Mouse (Mus musculus): ENCODE results near the gene 9130023H24Rik. TPM values are rescaled to one million over a fixed set of nuclear protein-coding genes. Genes with fewer than 3 reads are reported as not detected.
A peak's percentile ranks its signal among the peaks of the same experiment; 100 is the strongest.

Gene 9130023H24Rik
- 8.3 and 9.0 TPM in 2 replicates for polyA plus RNA-seq (2014; fragmentation: Nextera tagmentation; extraction: Ambion mirVana)

- Histone ChIP-seq H3K9me3 (replicated peaks; ENCODE audit: control insufficient read depth, low read length) (no peaks in the 10 kb centered on the region), H3K4me2 (ENCODE audit: low read length) (peak within 1 kb of the TSS; percentile 86)
- WGBS: under 1% methylated on average over 70 of the region's 72 CpGs
Measured at GRCm38 (mm10) chr7:128237927-128238778, at the start of gene 9130023H24Rik. Gene 9130023H24Rik (minus strand): TSS chr7:128238031.

DNA sequence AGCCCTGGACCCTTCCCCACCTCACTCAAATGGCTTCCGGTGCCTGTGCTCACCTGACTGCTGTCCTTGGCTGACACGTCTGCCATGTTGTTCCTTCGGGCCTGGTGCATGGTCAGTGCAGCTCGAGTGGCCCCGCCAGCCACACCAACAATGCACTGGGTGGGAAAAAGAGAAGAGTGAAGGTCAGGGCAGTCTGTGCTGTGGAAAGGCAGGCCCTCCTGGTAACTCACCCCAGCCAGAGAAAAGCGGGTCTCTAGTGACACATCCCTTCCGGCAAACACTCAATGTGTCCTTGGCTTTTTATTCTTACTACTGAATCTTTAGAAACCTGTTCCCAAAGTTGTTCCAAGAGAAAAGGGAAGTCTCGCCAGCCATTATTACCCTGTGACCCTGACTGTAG lies 47.2 kb upstream of the 9130023H24Rik start:
- H3K27ac ChIP-seq (ENCODE audit: low read depth, low read length): no peak overlapping the region
- no peaks in the 10 kb centered on the region for H3K27me3 ChIP-seq (replicated peaks; ENCODE audit: control insufficient read depth, insufficient read depth, low read length)
- no peak overlapping the region for H3K9ac ChIP-seq (ENCODE audit: low read length)
- WGBS: 92% methylated on average over 8 of the region's 8 CpGs
- DNase-seq (ENCODE audit: low spot score) (no peak), ATAC-seq (no peak)
- H3K4me1 ChIP-seq (ENCODE audit: control insufficient read depth, insufficient read depth, low read length): no peaks in the 10 kb centered on the region
- H3K9me3 ChIP-seq (replicated peaks; ENCODE audit: control insufficient read depth, low read length): no peaks in the 10 kb centered on the region
- no peak overlapping the region for H3K4me2 ChIP-seq (ENCODE audit: low read length)
- H3K4me3 ChIP-seq (ENCODE audit: low read depth, low read length): no peak overlapping the region
- peaks cover 24% of the 10 kb centered on the region; the same call in 1 of the 2 replicates for H3K36me3 ChIP-seq (ENCODE audit: control insufficient read depth, insufficient read depth, low read length)

More at GRCm38 (mm10) chr7:128237927-128238778, at the start of gene 9130023H24Rik:
- Histone ChIP-seq H3K27ac (ENCODE audit: low read depth, low read length) (peak within 1 kb of the TSS; percentile 94), H3K9ac (ENCODE audit: low read length) (peak within 1 kb of the TSS; percentile 73), H3K4me1 (ENCODE audit: control insufficient read depth, insufficient read depth, low read length) (peaks cover 4% of the 10 kb centered on the region; the same call in 1 of the 2 replicates), H3K4me3 (ENCODE audit: low read depth, low read length) (peak within 1 kb of the TSS; percentile 71), H3K36me3 (ENCODE audit: control insufficient read depth, insufficient read depth, low read length) (peaks cover 30% of the 10 kb centered on the region), H3K27me3 (replicated peaks; ENCODE audit: control insufficient read depth, insufficient read depth, low read length) (no peaks in the 10 kb centered on the region)
- DNase-seq (ENCODE audit: low spot score) (peak; percentile 100), ATAC-seq (peak; percentile 93)

DNA sequence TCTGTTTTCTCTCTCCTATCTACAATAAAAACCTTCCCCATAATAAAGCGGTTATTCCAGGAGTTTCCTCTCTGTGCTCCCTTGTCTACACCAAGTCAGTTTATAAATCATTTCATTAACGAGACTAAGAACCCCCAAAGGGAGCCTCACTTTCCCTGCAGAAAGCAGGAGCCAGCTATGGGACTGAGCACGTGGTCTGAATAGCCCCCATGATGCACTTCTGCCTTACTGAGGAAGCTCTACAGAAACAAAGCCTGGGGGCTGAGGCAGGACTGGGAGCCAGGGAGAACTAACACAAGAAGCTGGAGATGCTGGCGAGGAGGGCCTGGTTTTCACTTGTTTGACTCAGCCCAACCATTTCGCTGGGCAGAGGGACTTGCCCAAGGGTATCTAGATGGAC lies 46.2 kb upstream of the 9130023H24Rik start:
- no peak overlapping the region for H3K4me3 ChIP-seq (ENCODE audit: low read depth, low read length)
- peaks cover 28% of the 10 kb centered on the region; the same call in 1 of the 2 replicates for H3K36me3 ChIP-seq (ENCODE audit: control insufficient read depth, insufficient read depth, low read length)
- H3K4me1 ChIP-seq (ENCODE audit: control insufficient read depth, insufficient read depth, low read length): no peaks in the 10 kb centered on the region
- H3K27me3 ChIP-seq (replicated peaks; ENCODE audit: control insufficient read depth, insufficient read depth, low read length): no peaks in the 10 kb centered on the region
- ATAC-seq (no peak), DNase-seq (ENCODE audit: low spot score) (no peak)
- H3K9me3 ChIP-seq (replicated peaks; ENCODE audit: control insufficient read depth, low read length): no peaks in the 10 kb centered on the region
- H3K27ac ChIP-seq (ENCODE audit: low read depth, low read length): no peak overlapping the region
- WGBS: 44% methylated on average over 5 of the region's 5 CpGs
- no peak overlapping the region for H3K4me2 ChIP-seq (ENCODE audit: low read length)
- no peak overlapping the region for H3K9ac ChIP-seq (ENCODE audit: low read length)

- peaks cover 22% of the 10 kb centered on the region; the same call in 1 of the 2 replicates for H3K36me3 ChIP-seq (ENCODE audit: control insufficient read depth, insufficient read depth, low read length)
- peak; percentile 8 for DNase-seq (ENCODE audit: low spot score)
- WGBS: 6% methylated on average over 7 of the region's 7 CpGs
- no peaks in the 10 kb centered on the region for H3K4me1 ChIP-seq (ENCODE audit: control insufficient read depth, insufficient read depth, low read length)
- H3K9me3 ChIP-seq (replicated peaks; ENCODE audit: control insufficient read depth, low read length): no peaks in the 10 kb centered on the region
- H3K4me2 ChIP-seq (ENCODE audit: low read length): no peak overlapping the region
- no peaks in the 10 kb centered on the region for H3K27me3 ChIP-seq (replicated peaks; ENCODE audit: control insufficient read depth, insufficient read depth, low read length)
- no peak overlapping the region for H3K27ac ChIP-seq (ENCODE audit: low read depth, low read length)
- ATAC-seq: no peak
- H3K9ac ChIP-seq (ENCODE audit: low read length): no peak overlapping the region
- no peak overlapping the region for H3K4me3 ChIP-seq (ENCODE audit: low read depth, low read length)
Measured at GRCm38 (mm10) chr7:128282532-128283244, 44.9 kb upstream of the 9130023H24Rik start.

- Histone ChIP-seq H3K36me3 (ENCODE audit: control insufficient read depth, insufficient read depth, low read length) (peaks cover 19% of the 10 kb centered on the region; the same call in 1 of the 2 replicates), H3K4me1 (ENCODE audit: control insufficient read depth, insufficient read depth, low read length) (no peaks in the 10 kb centered on the region), H3K27me3 (replicated peaks; ENCODE audit: control insufficient read depth, insufficient read depth, low read length) (no peaks in the 10 kb centered on the region), H3K4me2 (ENCODE audit: low read length) (no peak overlapping the region), H3K4me3 (ENCODE audit: low read depth, low read length) (no peak overlapping the region), H3K9me3 (replicated peaks; ENCODE audit: control insufficient read depth, low read length) (no peaks in the 10 kb centered on the region), H3K27ac (ENCODE audit: low read depth, low read length) (no peak overlapping the region), H3K9ac (ENCODE audit: low read length) (no peak overlapping the region)
- DNase-seq (ENCODE audit: low spot score) (no peak), ATAC-seq (no peak)
- WGBS: 84% methylated on average over 11 of the region's 11 CpGs
Measured at GRCm38 (mm10) chr7:128281765-128282164, 43.9 kb upstream of the 9130023H24Rik start.

DNA sequence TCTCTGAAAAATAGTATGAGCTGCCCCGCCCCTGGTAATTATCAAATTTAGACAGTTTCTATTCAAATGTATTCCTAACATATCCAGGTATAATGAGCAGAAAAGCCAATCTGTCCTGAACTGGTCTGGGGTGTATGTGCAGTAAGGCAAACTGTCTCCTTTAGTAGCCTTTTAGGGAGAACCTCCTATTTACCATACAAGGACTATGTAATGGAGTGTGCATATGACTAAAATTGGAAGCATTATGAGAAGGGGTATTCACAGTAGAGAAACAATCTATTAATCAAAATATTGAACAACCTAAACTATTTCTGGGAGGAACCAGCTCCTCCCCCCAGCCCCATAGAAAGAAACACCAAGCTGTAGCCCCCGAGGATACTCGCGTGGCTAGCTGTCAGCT lies 41.9 kb upstream of the 9130023H24Rik start:
- Histone ChIP-seq H3K4me1 (ENCODE audit: control insufficient read depth, insufficient read depth, low read length) (no peaks in the 10 kb centered on the region), H3K9ac (ENCODE audit: low read length) (no peak overlapping the region), H3K27me3 (replicated peaks; ENCODE audit: control insufficient read depth, insufficient read depth, low read length) (no peaks in the 10 kb centered on the region), H3K9me3 (replicated peaks; ENCODE audit: control insufficient read depth, low read length) (no peaks in the 10 kb centered on the region), H3K27ac (ENCODE audit: low read depth, low read length) (no peak overlapping the region), H3K4me2 (ENCODE audit: low read length) (no peak overlapping the region), H3K4me3 (ENCODE audit: low read depth, low read length) (no peak overlapping the region), H3K36me3 (ENCODE audit: control insufficient read depth, insufficient read depth, low read length) (peaks cover 34% of the 10 kb centered on the region)
- WGBS: 95% methylated on average over 4 of the region's 4 CpGs
- ATAC-seq (no peak), DNase-seq (ENCODE audit: low spot score) (no peak)

- Histone ChIP-seq H3K27me3 (replicated peaks; ENCODE audit: control insufficient read depth, insufficient read depth, low read length) (no peaks in the 10 kb centered on the region), H3K4me2 (ENCODE audit: low read length) (no peak overlapping the region), H3K27ac (ENCODE audit: low read depth, low read length) (no peak overlapping the region), H3K4me1 (ENCODE audit: control insufficient read depth, insufficient read depth, low read length) (no peaks in the 10 kb centered on the region), H3K9me3 (replicated peaks; ENCODE audit: control insufficient read depth, low read length) (no peaks in the 10 kb centered on the region), H3K9ac (ENCODE audit: low read length) (no peak overlapping the region), H3K36me3 (ENCODE audit: control insufficient read depth, insufficient read depth, low read length) (peaks cover 54% of the 10 kb centered on the region), H3K4me3 (ENCODE audit: low read depth, low read length) (no peak overlapping the region)
- WGBS: 93% methylated on average over 6 of the region's 6 CpGs
- ATAC-seq: no peak
- no peak for DNase-seq (ENCODE audit: low spot score)
Measured at GRCm38 (mm10) chr7:128276051-128276450, 38.2 kb upstream of the 9130023H24Rik start.

- no peaks in the 10 kb centered on the region for H3K4me1 ChIP-seq (ENCODE audit: control insufficient read depth, insufficient read depth, low read length)
- no peaks in the 10 kb centered on the region for H3K27me3 ChIP-seq (replicated peaks; ENCODE audit: control insufficient read depth, insufficient read depth, low read length)
- H3K9ac ChIP-seq (ENCODE audit: low read length): no peak overlapping the region
- no peak overlapping the region for H3K4me2 ChIP-seq (ENCODE audit: low read length)
- H3K9me3 ChIP-seq (replicated peaks; ENCODE audit: control insufficient read depth, low read length): no peaks in the 10 kb centered on the region
- no peak overlapping the region for H3K4me3 ChIP-seq (ENCODE audit: low read depth, low read length)
- WGBS: 92% methylated on average over 9 of the region's 9 CpGs
- DNase-seq (ENCODE audit: low spot score) (no peak), ATAC-seq (no peak)
- no peak overlapping the region for H3K27ac ChIP-seq (ENCODE audit: low read depth, low read length)
- peaks cover 36% of the 10 kb centered on the region for H3K36me3 ChIP-seq (ENCODE audit: control insufficient read depth, insufficient read depth, low read length)
Measured at GRCm38 (mm10) chr7:128271496-128271895, 33.7 kb upstream of the 9130023H24Rik start.

Measured in forebrain, embryonic 14.5 days (tissue).